Mouse (Mus musculus) lung, adult 2 months (tissue): ENCODE measurements around the gene Gan. TPM values are rescaled to one million over a fixed set of nuclear protein-coding genes. Genes with fewer than 3 reads are reported as not detected.

ENCODE experiments used
- DNase-seq: peaks from one replicate; pipeline ENCODE4 v3.0.0; 2022
- H3K4me1 ChIP-seq: fragments of 200-500 bp; 2 replicates; pipeline ENCODE4 v1.6.1; 2011; ENCODE audit warnings: low read length; ENCODE audit not compliant: control insufficient read depth, insufficient read depth
- H3K4me3 ChIP-seq: fragments of 200-500 bp; replicated peaks from 2 replicates; pipeline ENCODE3; 2011; ENCODE audit warnings: low read depth, mild to moderate bottlenecking, control low read depth, low read length; ENCODE audit errors: extremely low read depth
- CTCF ChIP-seq: fragments of 200-500 bp; IDR thresholded peaks from 2 replicates; pipeline ENCODE4 v1.5.1; 2011; ENCODE audit warnings: mild to moderate bottlenecking, low read length, control low read depth; ENCODE audit not compliant: insufficient read depth
- POLR2A ChIP-seq: fragments of 200-500 bp; IDR thresholded peaks from 2 replicates; pipeline ENCODE4 v1.6.1; 2011; ENCODE audit warnings: low read depth, mild to moderate bottlenecking, control low read depth, low read length, borderline replicate concordance; ENCODE audit errors: extremely low read depth
- WGBS: fragments of 180-500 bp; shearing (Covaris S2); methylation state at CpG from one replicate; pipeline ENCODE4 v1.1.7; 2018; 5-methylcytosine and 5-hydroxymethylcytosine counted together
- polyA plus RNA-seq: library from polyadenylated mRNA; depleted of rRNA; stranded (reverse); fragments of >200 nt; gene quantifications from 2 replicates; pipeline ENCODE4 v1.2.3, GENCODE M21; 2012

The Gan gene
- polyA plus RNA-seq, 1 experiment, result 8.6 TPM

- Histone ChIP-seq H3K4me3 (peak overlapping the region; percentile 90), H3K4me1 (peaks cover 12% of the 10 kb centered on the region; the same call in 1 of the 2 replicates)
- peak; percentile 14 for DNase-seq
- TF ChIP-seq POLR2A (no peak), CTCF (no peak)
- 8% methylated on average over 33 of the region's 33 CpGs for WGBS
Observed at GRCm38 (mm10) chr8:117156866-117157768, 818 bp upstream of the Gan start.

- DNase-seq, result peak; percentile 97
- no peak for TF ChIP-seq CTCF
- peak; percentile 75; the same call in 1 of the 2 replicates for TF ChIP-seq POLR2A
- under 1% methylated on average over 44 of the region's 45 CpGs for WGBS
- H3K4me1 ChIP-seq, result peaks cover 12% of the 10 kb centered on the region; the same call in 1 of the 2 replicates
- H3K4me3 ChIP-seq, result peak overlapping the region; percentile 90
Observed at GRCm38 (mm10) chr8:117157769-117158091, 205 bp upstream of the Gan start.

- 29% methylated on average over 5 of the region's 5 CpGs for WGBS
- peak; percentile 30 for DNase-seq
- TF ChIP-seq CTCF, result no peak
- TF ChIP-seq POLR2A, result no peak
- H3K4me3 ChIP-seq, result no peak overlapping the region
- peaks cover 12% of the 10 kb centered on the region; the same call in 1 of the 2 replicates for H3K4me1 ChIP-seq
Observed at GRCm38 (mm10) chr8:117159031-117159430, 1.1 kb downstream of the Gan start.

- Histone ChIP-seq H3K4me3 (no peak overlapping the region), H3K4me1 (peaks cover 13% of the 10 kb centered on the region)
- 75% methylated on average over 4 of the region's 4 CpGs for WGBS
- TF ChIP-seq CTCF (no peak), POLR2A (no peak)
- DNase-seq, result peak; percentile 19
Observed at GRCm38 (mm10) chr8:117164912-117165311, 7.0 kb downstream of the Gan start.

GRCm38 (mm10) chr8:117165542-117165941 lies 7.6 kb downstream of the Gan start:
- no peak for DNase-seq
- 90% methylated on average over 4 of the region's 4 CpGs for WGBS
- TF ChIP-seq CTCF (no peak), POLR2A (no peak)
- H3K4me1 ChIP-seq, result peaks cover 13% of the 10 kb centered on the region
- H3K4me3 ChIP-seq, result no peak overlapping the region

- WGBS, result 68% methylated on average over 2 of the region's 2 CpGs
- TF ChIP-seq POLR2A (no peak), CTCF (no peak)
- H3K4me1 ChIP-seq, result peaks cover 13% of the 10 kb centered on the region
- no peak for DNase-seq
- H3K4me3 ChIP-seq, result no peak overlapping the region
Observed at GRCm38 (mm10) chr8:117166515-117166914, 8.6 kb downstream of the Gan start.

- TF ChIP-seq CTCF (no peak), POLR2A (no peak; the same call in 1 of the 2 replicates)
- WGBS, result 59% methylated on average over 8 of the region's 8 CpGs
- peaks cover 13% of the 10 kb centered on the region for H3K4me1 ChIP-seq
- peak; percentile 65 for DNase-seq
- no peak overlapping the region for H3K4me3 ChIP-seq
Observed at GRCm38 (mm10) chr8:117167243-117167883, 9.4 kb downstream of the Gan start.

- Histone ChIP-seq H3K4me1 (peaks cover 16% of the 10 kb centered on the region), H3K4me3 (no peak overlapping the region)
- TF ChIP-seq POLR2A, result no peak
- TF ChIP-seq CTCF, result no peak
- DNase-seq, result no peak
- 83% methylated on average over 9 of the region's 9 CpGs for WGBS
Observed at GRCm38 (mm10) chr8:117168378-117168777, 10.4 kb downstream of the Gan start.

- Histone ChIP-seq H3K4me1 (peaks cover 25% of the 10 kb centered on the region), H3K4me3 (no peak overlapping the region)
- WGBS, result 67% methylated on average over 3 of the region's 3 CpGs
- TF ChIP-seq POLR2A (no peak), CTCF (no peak)
- DNase-seq, result no peak
Observed at GRCm38 (mm10) chr8:117171826-117172225, 13.9 kb downstream of the Gan start.

- TF ChIP-seq CTCF (no peak), POLR2A (no peak)
- peak; percentile 48 for DNase-seq
Observed at GRCm38 (mm10) chr8:117172904-117173303, 15.0 kb downstream of the Gan start.

More at GRCm38 (mm10) chr8:117172904-117173303, 15.0 kb downstream of the Gan start:
- H3K4me1 ChIP-seq, result peaks cover 26% of the 10 kb centered on the region
- 17% methylated on average over 7 of the region's 7 CpGs for WGBS
- no peak overlapping the region for H3K4me3 ChIP-seq
